Mouse (Mus musculus) G1E (cell line): ENCODE data around the gene Ankrd52.

Experiments
- CTCF ChIP-seq: IDR thresholded peaks from 2 replicates; pipeline ENCODE4 v1.5.1; 2012; ENCODE audit warnings: low read depth, low read length, inconsistent platforms, mixed read lengths
- GATA1 ChIP-seq: IDR thresholded peaks from 2 replicates; pipeline ENCODE4 v1.6.1; 2012; ENCODE audit warnings: borderline replicate concordance, low read length, inconsistent platforms, mixed read lengths
- GATA2 ChIP-seq: IDR thresholded peaks from 2 replicates; pipeline ENCODE4 v1.6.1; 2012; ENCODE audit warnings: low read depth, low read length, inconsistent platforms, borderline replicate concordance
- POLR2AphosphoS5 ChIP-seq: IDR thresholded peaks from 2 replicates; pipeline ENCODE4 v1.6.1; 2012; ENCODE audit warnings: low read depth, low read length, inconsistent platforms; ENCODE audit not compliant: insufficient replicate concordance
- TAL1 ChIP-seq: conservative IDR thresholded peaks from 2 replicates; pipeline ENCODE4 v1.6.1; 2012; ENCODE audit warnings: low read depth, low read length, inconsistent platforms, mixed read lengths

DNA sequence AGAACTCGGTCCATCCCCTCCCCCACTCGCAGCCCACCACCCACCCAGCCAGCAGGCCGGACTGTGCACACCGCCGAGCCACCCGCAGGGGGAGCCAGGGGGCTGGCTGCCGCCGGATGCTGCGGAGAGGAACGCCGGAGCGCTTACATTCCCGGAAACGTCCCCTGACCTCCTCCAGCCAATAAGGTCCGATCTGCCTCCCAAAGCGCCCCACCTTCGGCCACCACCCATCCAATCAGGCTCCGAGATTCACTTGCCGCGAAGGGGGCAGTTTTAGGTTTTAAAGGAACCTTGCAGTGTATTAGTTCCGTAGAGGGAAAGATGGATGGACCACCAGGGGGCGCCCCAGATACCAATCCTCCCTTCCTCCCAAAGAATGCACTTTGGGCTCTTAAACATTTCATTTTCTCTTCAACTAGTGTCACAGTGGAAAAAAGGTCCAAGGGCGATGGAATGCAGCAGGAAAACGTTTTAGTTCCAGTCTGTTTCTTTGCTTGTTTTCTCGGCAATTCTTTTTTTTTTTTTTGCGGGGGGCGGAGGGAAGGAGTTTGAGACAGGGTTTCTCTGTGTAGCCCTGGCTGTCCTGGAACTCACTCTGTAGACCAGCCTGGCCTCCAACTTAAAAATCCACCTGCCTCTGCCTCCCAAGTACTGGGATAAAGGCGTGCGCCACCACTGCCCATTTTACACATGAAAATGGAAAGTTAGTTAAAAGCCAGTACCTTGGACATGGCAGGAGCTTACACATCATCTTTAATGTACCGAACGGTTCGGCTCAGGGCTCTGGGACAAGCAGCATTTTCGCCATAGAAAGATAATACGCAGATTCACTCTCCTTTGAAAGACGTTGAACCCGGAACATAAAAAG, 33.0 kb downstream of the Ankrd52 start:
- TF ChIP-seq GATA1 (no peak), CTCF (peak; percentile 23), POLR2AphosphoS5 (no peak), GATA2 (no peak), TAL1 (no peak)
